Mouse (Mus musculus) frontal cortex, adult (tissue): ENCODE measurements around the gene Samd1.
"Not testable (repeated sequence)": the region's sequence is repeated elsewhere in the genome, so short reads cannot be mapped to it uniquely, and the experiment has no call there.

Source experiments
- ATAC-seq: cut with Nextera tagmentation; 2 replicates; pipeline ENCODE4 v1.9.2; 2017; ENCODE audit warnings: mild to moderate bottlenecking, moderate library complexity, mixed read lengths; ENCODE audit not compliant: low TSS enrichment

Samd1 gene

GRCm38 (mm10) chr8:83983222-83983621 is 14.2 kb upstream of the Samd1 start:
- not testable (repeated sequence) for ATAC-seq

- ATAC-seq: no peak
Measured at GRCm38 (mm10) chr8:83989243-83989642, 8.2 kb upstream of the Samd1 start.

DNA sequence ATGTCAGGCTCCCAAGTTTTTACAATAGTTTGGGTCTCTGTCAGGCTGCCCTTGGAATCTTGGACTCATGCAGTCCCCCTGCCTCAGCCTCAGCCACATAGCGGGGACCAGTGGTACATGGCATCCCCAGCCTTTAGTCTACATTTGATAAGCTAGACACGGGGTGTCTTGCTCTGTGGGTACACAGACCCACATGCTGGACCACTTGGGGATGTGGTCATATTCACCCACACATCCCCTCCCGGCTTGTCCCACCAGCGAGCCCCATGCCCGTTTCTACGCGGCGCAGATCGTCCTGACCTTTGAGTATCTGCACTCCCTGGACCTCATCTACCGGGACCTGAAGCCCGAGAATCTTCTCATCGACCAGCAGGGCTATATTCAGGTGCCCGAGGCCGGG is 7.3 kb upstream of the Samd1 start:
- ATAC-seq: no peak

GRCm38 (mm10) chr8:83992488-83992887 is 5.0 kb upstream of the Samd1 start:
- ATAC-seq: no peak

GRCm38 (mm10) chr8:83994030-83994429 is 3.4 kb upstream of the Samd1 start:
- no peak for ATAC-seq

- no peak for ATAC-seq
Measured at GRCm38 (mm10) chr8:83995973-83996372, 1.5 kb upstream of the Samd1 start.

- peak; percentile 34 for ATAC-seq
Measured at GRCm38 (mm10) chr8:83996567-83997505, 636 bp upstream of the Samd1 start.

DNA sequence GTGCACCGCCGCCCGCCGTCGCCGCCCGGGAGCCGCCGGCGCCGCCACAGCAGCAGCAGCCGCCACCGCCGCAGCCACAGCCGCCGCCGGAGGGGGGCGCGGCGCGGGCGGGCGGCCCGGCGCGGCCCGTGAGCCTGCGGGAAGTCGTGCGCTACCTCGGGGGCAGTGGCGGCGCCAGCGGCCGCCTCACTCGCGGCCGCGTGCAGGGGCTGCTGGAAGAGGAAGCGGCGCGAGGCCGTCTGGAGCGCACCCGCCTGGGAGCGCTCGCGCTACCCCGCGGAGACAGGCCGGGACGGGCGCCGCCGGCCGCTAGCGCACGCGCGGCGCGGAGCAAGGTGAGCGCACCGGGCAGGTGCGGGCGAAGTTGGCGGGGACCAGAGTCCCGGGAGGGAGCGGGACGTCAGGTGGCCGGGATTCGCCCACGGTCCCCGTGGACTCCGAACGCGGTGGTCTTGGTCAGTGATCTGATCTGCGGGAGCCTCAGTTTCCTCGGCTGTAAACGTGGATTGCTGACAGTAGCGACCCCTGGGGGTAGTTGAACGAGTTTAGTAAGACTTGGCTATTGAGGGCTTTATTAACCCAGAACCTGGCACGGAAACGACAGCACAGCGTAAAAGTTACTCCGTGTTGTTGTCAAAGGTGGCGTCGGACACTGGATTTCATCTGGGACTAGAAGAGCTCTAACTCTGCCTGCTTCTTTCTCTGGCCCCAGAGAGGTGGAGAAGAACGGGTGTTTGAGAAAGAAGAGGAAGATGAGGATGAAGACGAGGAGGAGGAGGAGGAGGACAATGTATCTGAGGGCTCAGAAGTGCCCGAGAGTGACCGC is 972 bp downstream of the Samd1 start:
- ATAC-seq: peak; percentile 36

DNA sequence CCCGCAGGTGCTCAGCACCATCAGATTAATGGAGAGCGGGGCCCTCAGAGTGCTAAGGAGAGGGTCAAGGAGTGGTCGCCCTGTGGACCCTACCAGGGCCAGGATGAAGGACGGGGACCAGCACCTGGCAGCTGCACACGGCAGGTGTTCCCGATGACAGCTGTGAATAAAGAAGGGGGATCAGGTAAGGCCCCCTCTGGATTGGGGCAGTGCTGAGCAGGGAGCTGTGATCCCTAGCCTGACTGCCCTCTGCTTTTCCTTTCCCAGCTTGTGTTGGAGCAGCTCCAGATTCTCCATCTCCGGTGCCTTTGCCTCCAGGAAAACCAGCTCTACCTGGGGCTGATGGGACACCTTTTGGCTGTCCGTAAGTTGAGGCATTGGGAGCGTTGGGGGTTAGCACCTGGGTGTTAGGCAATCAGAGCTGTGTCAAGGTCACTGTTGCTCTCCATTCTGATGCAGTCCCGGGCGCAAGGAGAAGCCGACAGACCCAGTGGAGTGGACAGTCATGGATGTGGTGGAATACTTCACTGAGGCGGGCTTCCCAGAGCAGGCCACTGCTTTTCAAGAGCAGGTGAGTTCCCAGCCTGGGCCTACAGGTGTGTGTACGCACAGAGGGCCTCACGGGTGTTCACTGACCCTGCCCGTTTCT is 1.7 kb downstream of the Samd1 start:
- ATAC-seq: no peak

- no peak for ATAC-seq
Measured at GRCm38 (mm10) chr8:83999825-84000224, 2.4 kb downstream of the Samd1 start.

- ATAC-seq: no peak
Measured at GRCm38 (mm10) chr8:84001281-84002000, 4.0 kb downstream of the Samd1 start, which contains the start of gene 1700067K01Rik. TSS of gene 1700067K01Rik (plus strand) at chr8:84001502.

DNA sequence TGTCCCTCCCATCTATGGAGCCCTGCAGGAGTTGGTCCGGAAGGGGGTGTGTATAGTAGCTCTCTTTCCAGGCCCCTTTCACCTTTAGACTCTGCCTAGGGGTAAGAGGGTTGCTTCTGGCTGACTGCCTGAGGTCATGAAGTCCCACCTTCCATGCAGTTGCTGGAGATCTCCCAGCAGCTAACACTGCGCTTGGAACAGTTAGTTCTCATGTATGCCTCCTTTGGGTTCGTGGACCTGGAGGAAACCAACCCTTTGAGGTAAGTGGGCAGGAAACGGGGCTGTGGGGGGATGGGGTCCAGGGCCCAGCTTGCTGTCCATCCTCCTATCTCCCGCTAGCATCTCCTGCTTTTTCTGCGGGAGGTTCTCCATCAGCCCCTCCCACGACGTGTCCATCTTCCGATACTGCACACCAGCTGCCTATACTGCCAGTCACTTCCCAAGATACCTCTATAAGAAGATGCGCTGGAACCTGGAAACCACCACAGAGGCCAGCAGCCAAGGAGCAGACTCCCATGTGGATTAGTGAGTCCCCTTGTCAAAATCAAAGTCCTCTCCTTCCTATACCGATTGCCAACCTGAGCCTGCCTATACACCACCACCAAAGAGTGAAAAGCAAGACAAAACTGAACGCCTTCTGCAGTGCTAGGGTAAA is 5.6 kb downstream of the Samd1 start:
- ATAC-seq: no peak

- ATAC-seq: no peak
Measured at GRCm38 (mm10) chr8:84003612-84004246, 6.3 kb downstream of the Samd1 start.

GRCm38 (mm10) chr8:84004533-84005201 is 7.2 kb downstream of the Samd1 start:
- peak; percentile 93 for ATAC-seq

GRCm38 (mm10) chr8:84005502-84005901 is 8.0 kb downstream of the Samd1 start:
- not testable (repeated sequence) for ATAC-seq

DNA sequence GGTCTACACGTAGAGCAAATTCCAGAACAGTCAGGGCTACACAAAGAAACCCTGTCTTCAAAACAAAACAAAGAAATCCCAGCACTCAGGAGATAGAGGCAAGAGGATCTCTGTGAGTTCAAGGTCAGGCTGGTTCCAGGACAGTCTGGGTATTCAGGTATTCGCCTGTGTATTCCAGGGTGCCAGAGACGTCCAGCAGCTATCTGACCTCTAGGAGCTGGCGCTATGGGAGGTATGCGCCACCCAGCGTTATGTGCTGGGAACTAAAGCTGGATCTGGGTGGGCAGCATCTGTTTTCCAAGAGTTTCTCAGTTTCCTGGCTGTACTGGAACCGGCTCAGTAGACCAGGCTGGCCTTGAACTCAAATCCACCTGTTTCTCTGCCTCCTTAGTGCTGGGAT is 10.9 kb downstream of the Samd1 start:
- ATAC-seq: no peak

DNA sequence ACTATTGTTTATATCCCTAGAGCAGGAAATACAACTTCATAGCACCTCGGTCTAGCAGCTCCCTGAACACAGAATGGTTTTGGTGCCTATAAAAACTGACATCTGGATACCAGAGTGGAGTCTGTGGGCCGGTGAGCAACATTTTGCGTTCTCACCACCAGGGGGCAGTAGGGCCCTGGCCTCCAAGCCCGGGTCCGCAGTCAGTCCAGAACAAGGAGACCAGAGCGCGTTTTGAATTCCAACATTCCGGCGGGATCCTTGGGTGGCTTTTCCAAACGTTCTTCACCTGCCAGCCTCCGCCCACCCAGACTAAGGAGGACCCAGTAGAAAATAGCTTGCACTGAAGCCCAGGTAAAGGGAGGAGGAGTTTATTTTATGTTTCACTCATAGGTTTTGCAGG is 12.4 kb downstream of the Samd1 start:
- ATAC-seq: peak; percentile 71

- ATAC-seq: peak; percentile 80
Measured at GRCm38 (mm10) chr8:84010625-84011611, 13.4 kb downstream of the Samd1 start.
